Mouse (Mus musculus) heart, adult 2 months (tissue): ENCODE results near the gene Prkaca. TPM values are rescaled to one million over a fixed set of nuclear protein-coding genes. Genes with fewer than 3 reads are reported as not detected.
"Not testable (repeated sequence)": the region's sequence is repeated elsewhere in the genome, so short reads cannot be mapped to it uniquely, and the experiment has no call there.

Source experiments
- DNase-seq, 2 experiments: peaks; one replicate each; pipeline ENCODE4 v3.0.0; 2021
- H3K27ac ChIP-seq: fragments of 200-600 bp; 2 replicates; pipeline ENCODE4 v1.8.1; 2022
- H3K27me3 ChIP-seq: fragments of 200-500 bp; 2 replicates; pipeline ENCODE4 v1.6.1; 2012; ENCODE audit warnings: mild to moderate bottlenecking, low read length, inconsistent platforms, mixed read lengths; ENCODE audit not compliant: control insufficient read depth, insufficient read depth
- H3K36me3 ChIP-seq: fragments of 200-500 bp; 2 replicates; pipeline ENCODE4 v1.6.1; 2012; ENCODE audit warnings: low read length, inconsistent platforms; ENCODE audit not compliant: control insufficient read depth, insufficient read depth
- H3K4me1 ChIP-seq: fragments of 200-500 bp; 2 replicates; pipeline ENCODE4 v1.6.1; 2011; ENCODE audit warnings: low read length; ENCODE audit not compliant: control insufficient read depth, insufficient read depth
- H3K4me3 ChIP-seq: fragments of 200-600 bp; 2 replicates; pipeline ENCODE4 v1.8.1; 2022
- H3K79me2 ChIP-seq: fragments of 200-500 bp; replicated peaks from 2 replicates; pipeline ENCODE4 v1.6.1; 2012; ENCODE audit warnings: mild to moderate bottlenecking, inconsistent platforms, low read length, moderate library complexity, mixed read lengths; ENCODE audit not compliant: control insufficient read depth, insufficient read depth
- H3K9ac ChIP-seq: fragments of 200-500 bp; 2 replicates; pipeline ENCODE4 v1.6.1; 2012; ENCODE audit warnings: low read depth, mild to moderate bottlenecking, control low read depth, inconsistent platforms, low read length, mixed read lengths
- CTCF ChIP-seq: fragments of 200-600 bp; IDR thresholded peaks from 2 replicates; pipeline ENCODE4 v1.8.1; 2022; ENCODE audit warnings: antibody characterized with exemption, mild to moderate bottlenecking, moderate library complexity
- EP300 ChIP-seq: fragments of 200-500 bp; IDR thresholded peaks from 2 replicates; pipeline ENCODE4 v1.6.1; 2011; ENCODE audit warnings: low read depth, low read length, control low read depth; ENCODE audit not compliant: insufficient read depth
- POLR2A ChIP-seq: fragments of 200-500 bp; IDR thresholded peaks from 2 replicates; pipeline ENCODE4 v1.6.1; 2011; ENCODE audit warnings: mild to moderate bottlenecking, low read depth, low read length, control low read depth; ENCODE audit not compliant: insufficient read depth
- WGBS: fragments of 180-500 bp; shearing (Covaris S2); methylation state at CpG from one replicate; pipeline ENCODE4 v1.1.7; 2018; 5-methylcytosine and 5-hydroxymethylcytosine counted together
- intact Hi-C: fragments of 180-260 bp; cut with DNase I; formaldehyde crosslinking; loops from one replicate; pipeline ENCODE4 v1.15.1; 2025
- polyA plus RNA-seq: library from polyadenylated mRNA; depleted of rRNA; stranded (reverse); fragments of >200 nt; gene quantifications from 2 replicates; pipeline ENCODE4 v1.2.3, GENCODE M21; 2012
- total RNA-seq, 2 experiments: library from RNA; stranded (reverse); gene quantifications; 2 replicates each; pipeline ENCODE4 v1.2.3; 2021

The Prkaca gene
- total and polyA plus RNA-seq, 3 experiments = 239 to 331 (median 306) TPM

DNA sequence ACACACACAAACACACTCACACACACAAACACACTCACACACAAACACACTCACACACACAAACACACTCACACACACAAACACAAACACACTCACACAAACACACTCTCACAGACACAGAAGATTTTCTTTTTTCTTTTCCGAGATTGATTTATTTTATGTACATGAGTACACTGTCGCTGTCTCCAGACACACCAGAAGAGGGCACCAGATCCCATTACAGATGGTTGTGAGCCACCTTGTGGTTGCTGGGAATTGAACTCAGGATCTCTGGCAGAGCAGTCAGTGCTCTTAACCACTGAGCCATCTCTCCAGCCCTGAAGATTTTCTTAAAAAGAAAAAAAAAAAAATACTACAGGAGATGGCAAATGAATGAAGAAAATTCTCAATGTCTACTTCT, 10.4 kb downstream of the Prkaca start:
- intact Hi-C loops, H3K79me2 ChIP-seq, DNase-seq, H3K9ac ChIP-seq, H3K4me3 ChIP-seq, H3K27ac ChIP-seq, H3K4me1 ChIP-seq, H3K36me3 ChIP-seq, H3K27me3 ChIP-seq: not testable (repeated sequence)
- 97% methylated on average over 2 of the region's 2 CpGs for WGBS
- peak; percentile 40 for TF ChIP-seq CTCF

GRCm38 (mm10) chr8:83989243-83989642, 16.4 kb downstream of the Prkaca start:
- intact Hi-C loops = no loop called here
- Histone ChIP-seq H3K4me3 (no peak overlapping the region), H3K79me2 (no peaks in the 10 kb centered on the region), H3K9ac (no peak overlapping the region), H3K27me3 (no peaks in the 10 kb centered on the region), H3K36me3 (no peaks in the 10 kb centered on the region), H3K4me1 (no peaks in the 10 kb centered on the region), H3K27ac (no peak overlapping the region)
- peak in 1 of 2 experiments; percentile 22 for DNase-seq
- TF ChIP-seq EP300 (no peak), CTCF (no peak), POLR2A (no peak)
- 85% methylated on average over 7 of the region's 7 CpGs for WGBS

DNA sequence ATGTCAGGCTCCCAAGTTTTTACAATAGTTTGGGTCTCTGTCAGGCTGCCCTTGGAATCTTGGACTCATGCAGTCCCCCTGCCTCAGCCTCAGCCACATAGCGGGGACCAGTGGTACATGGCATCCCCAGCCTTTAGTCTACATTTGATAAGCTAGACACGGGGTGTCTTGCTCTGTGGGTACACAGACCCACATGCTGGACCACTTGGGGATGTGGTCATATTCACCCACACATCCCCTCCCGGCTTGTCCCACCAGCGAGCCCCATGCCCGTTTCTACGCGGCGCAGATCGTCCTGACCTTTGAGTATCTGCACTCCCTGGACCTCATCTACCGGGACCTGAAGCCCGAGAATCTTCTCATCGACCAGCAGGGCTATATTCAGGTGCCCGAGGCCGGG, 17.4 kb downstream of the Prkaca start:
- Histone ChIP-seq H3K79me2 (no peaks in the 10 kb centered on the region), H3K27ac (no peak overlapping the region), H3K4me1 (no peaks in the 10 kb centered on the region), H3K27me3 (no peaks in the 10 kb centered on the region), H3K36me3 (no peaks in the 10 kb centered on the region), H3K9ac (no peak overlapping the region), H3K4me3 (no peak overlapping the region)
- TF ChIP-seq POLR2A (no peak), EP300 (no peak), CTCF (no peak)
- intact Hi-C loops = no loop called here
- DNase-seq = no peak
- 92% methylated on average over 14 of the region's 14 CpGs for WGBS

GRCm38 (mm10) chr8:83992488-83992887, 19.7 kb downstream of the Prkaca start:
- WGBS = 78% methylated on average over 2 of the region's 2 CpGs

DNA sequence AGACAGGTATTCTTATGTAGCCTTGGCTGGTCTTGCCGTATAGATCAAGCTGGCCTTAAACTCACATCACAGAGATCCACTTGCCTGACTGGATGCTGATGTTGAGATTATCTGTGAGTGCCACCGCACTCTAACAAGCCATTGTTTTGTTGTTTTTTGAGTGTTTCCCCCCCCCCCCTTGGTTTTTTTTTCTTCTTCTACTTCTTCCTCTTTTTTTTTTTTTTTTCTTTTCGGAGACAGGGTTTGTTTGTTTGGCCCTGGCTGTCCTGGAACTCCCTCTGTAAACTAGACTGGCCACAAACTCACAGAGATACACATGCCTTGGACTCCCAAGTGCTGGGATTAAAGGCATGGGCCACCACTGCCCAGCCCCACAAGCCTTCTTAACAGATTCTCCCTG, 21.2 kb downstream of the Prkaca start:
- Histone ChIP-seq H3K27ac (no peak overlapping the region), H3K4me3 (no peak overlapping the region), H3K9ac (no peak overlapping the region), H3K4me1 (peaks cover 3% of the 10 kb centered on the region), H3K27me3 (no peaks in the 10 kb centered on the region), H3K79me2 (no peaks in the 10 kb centered on the region), H3K36me3 (no peaks in the 10 kb centered on the region)
- intact Hi-C loops = no loop called here
- DNase-seq = no peak
- 67% methylated on average over 3 of the region's 3 CpGs for WGBS
- no peak for TF ChIP-seq CTCF
- no peak for TF ChIP-seq POLR2A
- no peak for TF ChIP-seq EP300

More at GRCm38 (mm10) chr8:83992488-83992887, 19.7 kb downstream of the Prkaca start:
- intact Hi-C loops = no loop called here
- no peak for DNase-seq
- H3K4me1 ChIP-seq = no peaks in the 10 kb centered on the region
- no peak overlapping the region for H3K27ac ChIP-seq
- H3K79me2 ChIP-seq = no peaks in the 10 kb centered on the region
- no peak overlapping the region for H3K4me3 ChIP-seq
- H3K36me3 ChIP-seq = no peaks in the 10 kb centered on the region
- no peak overlapping the region for H3K9ac ChIP-seq
- H3K27me3 ChIP-seq = no peaks in the 10 kb centered on the region
- TF ChIP-seq POLR2A (no peak), EP300 (no peak), CTCF (no peak)

GRCm38 (mm10) chr8:83995973-83996372, 23.2 kb downstream of the Prkaca start:
- Histone ChIP-seq H3K27ac (peak overlapping the region; percentile 98; the same call in 1 of the 2 replicates), H3K4me1 (peaks cover 3% of the 10 kb centered on the region), H3K9ac (no peak overlapping the region), H3K79me2 (no peaks in the 10 kb centered on the region), H3K36me3 (no peaks in the 10 kb centered on the region), H3K4me3 (peak overlapping the region; percentile 52), H3K27me3 (no peaks in the 10 kb centered on the region)
- TF ChIP-seq CTCF (no peak), POLR2A (no peak), EP300 (no peak)
- intact Hi-C loops = loop anchor here (2.0 to 5.0 kb wide), 2 partner anchors 21 to 254 kb away; partner anchors contain the start of gene Adgre5
- DNase-seq = no peak
- WGBS = 38% methylated on average over 12 of the region's 12 CpGs
